Mouse (Mus musculus): ENCODE data around the gene Rex1bd.

The Rex1bd gene

GRCm38 (mm10) chr8:70506328-70507026 is at the start of gene Rex1bd:
TSS of gene Rex1bd (minus strand) at chr8:70506752.
- DNase-seq (ENCODE audit: inconsistent age in 2 of 2, low spot score in 1 of 2), result peak; percentile 96 to 99

GRCm38 (mm10) chr8:70555079-70555747 is 48.7 kb upstream of the Rex1bd start:
- no peak for DNase-seq (ENCODE audit: inconsistent age in 2 of 2, low spot score in 1 of 2)

DNA sequence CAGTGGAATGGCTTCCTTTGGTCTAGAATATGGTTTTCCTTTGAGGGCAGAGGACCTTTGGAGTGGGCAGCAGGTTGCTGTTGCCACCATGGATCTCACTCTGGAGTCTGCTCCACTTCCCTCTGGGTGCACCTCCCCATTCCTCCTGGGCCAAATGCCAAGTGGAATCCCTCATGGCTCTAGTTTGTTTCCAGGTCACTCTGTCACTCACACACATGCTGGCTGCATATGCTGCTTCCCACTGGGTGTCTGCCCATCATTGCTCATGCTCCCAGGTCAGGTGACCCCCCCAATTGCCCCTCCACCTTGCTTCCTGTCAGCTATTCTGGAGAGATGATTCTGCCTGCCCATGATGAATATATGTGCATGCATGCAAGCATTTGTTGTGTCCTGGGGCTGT is 47.2 kb upstream of the Rex1bd start:
- peak; percentile 73 to 90 for DNase-seq (ENCODE audit: inconsistent age in 2 of 2, low spot score in 1 of 2)

GRCm38 (mm10) chr8:70552836-70553235 is 46.3 kb upstream of the Rex1bd start:
- peak; percentile 36 to 48 for DNase-seq (ENCODE audit: inconsistent age in 2 of 2, low spot score in 1 of 2)

DNA sequence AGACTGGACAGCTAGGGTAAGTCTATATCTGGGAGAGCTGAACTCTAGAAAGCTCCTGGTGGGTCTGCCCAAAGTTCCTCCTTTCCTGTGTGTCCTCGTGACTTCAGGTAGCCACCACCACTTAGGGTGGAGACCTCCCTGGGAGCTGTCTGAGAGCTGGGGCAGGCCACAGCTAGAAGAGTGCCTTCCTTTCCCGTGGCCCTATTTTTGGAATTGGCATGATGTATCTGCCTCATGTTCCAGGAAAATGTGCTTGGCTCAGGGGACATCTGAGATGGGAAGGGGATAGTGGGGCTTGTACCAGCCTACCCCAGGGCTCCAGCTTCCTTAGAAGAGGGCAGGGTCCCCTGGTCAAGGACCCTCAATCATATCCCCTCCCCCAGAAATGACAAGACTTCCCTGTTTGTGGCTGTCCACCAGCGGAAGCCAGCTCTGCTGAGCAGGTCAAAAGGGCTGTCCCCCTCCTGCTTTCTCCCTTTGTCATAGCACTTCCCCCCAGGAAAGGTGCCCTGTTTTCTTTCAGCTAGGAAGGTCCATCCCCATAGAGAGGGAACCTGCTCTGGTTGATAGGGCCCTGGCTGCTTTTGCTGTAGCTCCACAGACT is 45.1 kb upstream of the Rex1bd start:
- peak; percentile 18 to 63 for DNase-seq (ENCODE audit: inconsistent age in 2 of 2, low spot score in 1 of 2)

- no peak for DNase-seq (ENCODE audit: inconsistent age in 2 of 2, low spot score in 1 of 2)
These were observed 43.0 kb upstream of the Rex1bd start for GRCm38 (mm10) chr8:70549412-70550184.

GRCm38 (mm10) chr8:70547762-70548161 is 41.2 kb upstream of the Rex1bd start:
- DNase-seq (ENCODE audit: inconsistent age in 2 of 2, low spot score in 1 of 2), result no peak

DNA sequence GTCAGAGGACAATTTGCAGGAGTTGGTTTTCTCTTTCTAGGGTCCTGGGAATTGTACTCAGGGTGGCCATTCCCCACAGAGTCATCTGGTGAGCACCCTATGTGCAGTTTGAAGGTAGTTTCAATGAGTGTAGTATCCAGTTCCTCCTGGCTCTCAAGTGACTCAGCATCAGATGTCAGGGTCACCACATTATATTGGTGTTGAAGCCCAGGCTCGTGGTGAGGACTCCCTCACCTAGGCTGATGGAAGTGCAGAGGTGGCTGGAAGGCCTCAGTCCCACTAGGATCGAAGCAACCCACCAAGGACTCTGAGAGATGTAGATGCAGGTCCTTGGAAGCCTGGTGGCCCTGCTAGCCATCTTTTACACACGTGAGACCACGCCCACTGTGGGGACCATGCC is 39.9 kb upstream of the Rex1bd start:
- DNase-seq (ENCODE audit: inconsistent age in 2 of 2, low spot score in 1 of 2), result peak; percentile 44 to 75

DNA sequence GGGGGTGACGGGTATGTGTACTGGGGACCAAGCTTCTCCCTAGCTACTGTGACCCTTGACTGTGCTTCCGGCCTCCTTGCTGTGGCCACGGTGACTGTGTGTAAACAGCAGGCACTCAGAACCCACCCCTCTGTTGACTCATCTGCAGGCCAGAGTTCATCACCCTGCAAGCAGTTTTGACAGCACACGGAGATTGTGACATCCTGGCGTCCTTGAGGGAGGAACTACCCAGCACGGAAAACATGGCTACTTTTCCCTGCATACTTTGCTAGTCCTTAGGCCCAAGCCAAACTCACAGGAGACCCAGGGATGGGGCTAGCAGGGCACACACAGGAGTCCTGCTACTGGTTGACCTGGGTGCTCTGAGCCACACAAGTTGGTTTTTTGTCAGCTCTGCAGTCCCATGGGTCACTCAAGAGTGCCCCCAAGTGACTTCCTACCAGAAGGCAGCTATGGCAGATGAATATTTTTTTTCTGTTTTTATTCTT is 37.7 kb upstream of the Rex1bd start:
- DNase-seq (ENCODE audit: inconsistent age in 2 of 2, low spot score in 1 of 2), result peak; percentile 87 to 95

DNA sequence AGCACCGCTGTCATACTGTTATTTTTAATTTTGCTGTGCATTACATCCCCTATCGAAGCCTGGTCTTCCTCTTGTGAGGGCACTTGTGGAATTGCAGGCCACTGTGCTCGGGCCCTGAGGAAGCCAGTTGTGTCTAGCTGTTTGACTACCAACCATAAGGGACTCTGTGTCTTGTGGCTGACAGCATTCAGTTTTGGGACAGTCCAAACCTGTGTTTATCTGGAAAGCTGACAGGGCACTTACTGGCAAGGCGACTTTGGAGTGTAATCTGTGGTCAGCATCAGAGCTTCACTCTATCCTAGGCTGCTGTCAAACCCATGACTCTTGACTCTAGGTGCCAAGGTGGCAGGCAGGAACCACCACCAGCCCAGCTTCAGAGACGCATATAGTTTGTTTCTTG is 34.5 kb upstream of the Rex1bd start:
- peak in 1 of 2 experiments; percentile 21 for DNase-seq (ENCODE audit: inconsistent age in 2 of 2, low spot score in 1 of 2)

- DNase-seq (ENCODE audit: inconsistent age in 2 of 2, low spot score in 1 of 2), result peak; percentile 55 to 77
These were observed 34.0 kb upstream of the Rex1bd start for GRCm38 (mm10) chr8:70540507-70541071.

- DNase-seq (ENCODE audit: inconsistent age in 2 of 2, low spot score in 1 of 2), result no peak
These were observed 33.5 kb upstream of the Rex1bd start for GRCm38 (mm10) chr8:70540013-70540506.

DNA sequence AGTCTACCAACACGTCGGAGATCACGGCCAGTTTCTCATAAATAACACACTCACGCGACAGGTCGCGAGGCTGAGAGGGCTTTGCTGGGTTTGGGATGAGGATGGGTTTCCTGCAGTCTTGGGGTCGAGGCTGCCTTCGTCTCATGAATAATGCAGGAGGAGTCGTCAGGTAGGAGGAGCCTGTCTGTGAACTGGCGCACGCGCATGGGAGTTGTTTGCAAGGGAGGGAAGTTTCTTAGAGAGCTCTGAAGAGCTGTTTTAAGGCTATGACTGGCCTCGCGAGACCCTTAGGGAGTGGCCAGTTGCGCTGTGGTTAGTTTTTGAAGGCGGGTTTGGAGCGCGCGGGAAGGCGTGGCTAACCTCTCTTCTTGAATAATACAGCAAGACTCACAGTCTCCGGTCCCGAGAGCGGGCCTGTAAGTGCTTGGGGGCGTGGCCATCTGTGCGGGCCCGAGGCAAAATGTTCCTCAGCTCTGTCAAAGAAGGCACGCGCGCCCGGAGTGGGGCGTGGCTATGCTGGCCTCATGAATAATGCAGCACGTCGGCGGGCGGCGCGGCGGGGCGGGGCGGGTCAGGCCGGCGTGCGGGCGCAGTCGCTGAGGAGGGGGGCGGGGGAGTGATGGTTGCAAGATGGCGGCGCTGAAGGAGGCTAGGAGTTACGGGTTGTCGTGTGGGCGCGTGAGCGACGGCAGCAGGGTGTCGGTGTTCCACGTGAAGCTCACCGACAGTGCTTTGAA is 32.7 kb upstream of the Rex1bd start, which contains the start of gene Ell:
Gene Ell, plus strand, starts transcription at position 381 of the 737 bp plus-strand sequence.
- DNase-seq (ENCODE audit: inconsistent age in 2 of 2, low spot score in 1 of 2), result peak; percentile 100

DNA sequence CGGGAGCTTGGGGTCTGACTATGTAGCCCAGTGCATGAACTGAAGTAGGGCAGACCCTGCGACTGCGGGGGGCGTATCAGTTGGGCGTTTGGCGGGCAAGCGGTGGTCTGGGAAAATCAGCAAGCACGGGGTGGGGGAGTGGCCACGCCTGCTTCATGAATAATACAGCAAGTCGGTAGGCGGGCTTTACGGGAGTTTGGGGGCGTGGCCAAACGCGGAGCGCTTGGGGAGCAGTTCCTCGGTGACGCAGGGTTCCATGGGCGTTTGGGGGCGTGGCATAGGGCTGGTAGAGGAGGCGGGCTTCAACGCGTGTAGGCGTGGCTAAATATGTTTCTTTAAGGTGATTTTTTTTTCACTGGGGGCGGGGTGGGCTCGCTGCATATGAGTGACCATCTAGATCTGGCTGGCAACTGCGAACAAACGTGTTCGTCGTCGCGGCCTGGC is 32.1 kb upstream of the Rex1bd start:
- peak; percentile 99 to 100 for DNase-seq (ENCODE audit: inconsistent age in 2 of 2, low spot score in 1 of 2)

DNA sequence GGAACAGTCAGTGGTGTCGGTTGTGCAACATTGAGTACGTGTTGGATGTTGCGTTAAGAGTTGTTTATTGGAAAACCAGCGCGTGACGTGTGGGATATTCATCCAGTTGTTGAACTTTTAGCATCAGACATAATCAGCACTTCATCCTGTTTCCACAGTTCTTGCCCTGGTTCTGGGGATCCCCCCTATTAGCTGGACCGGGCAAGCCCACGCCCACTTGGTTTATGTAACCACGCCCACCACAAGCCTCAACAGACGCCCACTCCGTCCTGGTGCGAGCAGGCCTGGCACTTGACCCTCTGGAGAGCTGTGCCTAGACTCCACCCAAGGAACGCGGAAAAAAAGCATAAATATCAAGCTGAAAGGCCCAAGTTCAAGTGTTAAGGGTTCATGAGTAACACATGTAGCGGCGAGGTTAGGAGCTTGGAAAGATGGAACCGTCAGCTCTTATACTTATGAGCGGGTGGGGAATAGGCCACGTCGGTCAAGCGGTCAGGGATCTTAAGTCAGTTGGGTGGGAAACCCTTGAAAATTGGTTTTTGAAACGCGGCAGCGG is 31.6 kb upstream of the Rex1bd start:
- peak; percentile 85 to 93 for DNase-seq (ENCODE audit: inconsistent age in 2 of 2, low spot score in 1 of 2)

- peak in 1 of 2 experiments; percentile 42 for DNase-seq (ENCODE audit: inconsistent age in 2 of 2, low spot score in 1 of 2)
These were observed 29.1 kb upstream of the Rex1bd start for GRCm38 (mm10) chr8:70535701-70536100.

GRCm38 (mm10) chr8:70535221-70535620 is 28.7 kb upstream of the Rex1bd start:
- peak in 1 of 2 experiments; percentile 36 for DNase-seq (ENCODE audit: inconsistent age in 2 of 2, low spot score in 1 of 2)

DNA sequence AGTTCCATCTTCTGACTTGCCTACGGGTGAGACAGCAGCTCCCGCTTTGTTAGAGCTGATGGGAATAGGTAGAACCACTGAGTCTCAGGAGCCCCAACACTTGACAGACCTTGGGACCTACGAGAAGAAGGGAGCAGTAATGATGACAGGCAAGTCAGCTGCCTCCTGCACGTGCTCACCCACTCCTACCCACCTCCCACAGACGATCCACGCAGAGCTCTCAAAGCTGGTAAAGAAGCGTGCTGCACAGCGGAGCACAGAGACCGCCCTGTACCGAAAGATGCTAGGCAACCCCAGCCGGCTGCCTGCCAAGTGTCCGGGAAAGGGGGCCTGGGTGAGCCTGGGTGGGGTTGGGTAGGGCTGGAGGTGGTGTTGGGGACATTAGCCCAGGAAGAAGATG is 27.7 kb upstream of the Rex1bd start:
- no peak for DNase-seq (ENCODE audit: inconsistent age in 2 of 2, low spot score in 1 of 2)

DNA sequence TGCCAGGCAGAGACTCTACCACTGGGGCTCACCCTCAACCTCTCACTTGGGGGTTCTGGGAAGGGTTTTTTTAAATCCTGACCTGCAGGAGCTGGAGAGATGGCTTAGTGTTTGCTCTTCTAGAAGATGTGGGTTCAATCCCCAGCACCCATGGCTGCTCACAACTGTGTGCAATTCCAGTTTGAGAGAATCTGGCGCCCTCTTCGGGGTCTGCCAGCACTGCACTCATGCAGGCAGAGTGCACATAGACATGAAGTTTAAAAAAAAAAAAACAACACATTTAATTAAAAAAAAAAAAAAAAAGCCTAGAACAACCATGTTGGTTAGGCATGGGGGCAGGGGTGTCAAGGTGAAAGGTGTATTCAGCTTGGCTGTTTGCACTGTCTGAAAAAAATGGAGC is 23.8 kb upstream of the Rex1bd start:
- no peak for DNase-seq (ENCODE audit: inconsistent age in 2 of 2, low spot score in 1 of 2)
